Mouse (Mus musculus): ENCODE results near the gene Txlng. TPM values are rescaled to one million over a fixed set of nuclear protein-coding genes. Genes with fewer than 3 reads are reported as not detected.
"Not testable (repeated sequence)": the region's sequence is repeated elsewhere in the genome, so short reads cannot be mapped to it uniquely, and the experiment has no call there.

The Txlng gene
- polyA plus RNA-seq, 1 experiment from 2014 or later, result 14.1 TPM

- H3K27ac ChIP-seq, result no peak overlapping the region
- 47% methylated on average over 5 of the region's 5 CpGs for WGBS
- no peaks in the 10 kb centered on the region for H3K9me3 ChIP-seq
- no peaks in the 10 kb centered on the region for H3K27me3 ChIP-seq
- H3K9ac ChIP-seq, result no peak overlapping the region
- H3K4me1 ChIP-seq (replicated peaks), result peaks cover 6% of the 10 kb centered on the region; the same call in 1 of the 2 replicates
- H3K4me2 ChIP-seq, result peak overlapping the region; percentile 29; the same call in 1 of the 2 replicates
- no peak for ATAC-seq (ENCODE audit: low FRiP score)
- peak overlapping the region; percentile 57 for H3K4me3 ChIP-seq
- H3K36me3 ChIP-seq, result no peaks in the 10 kb centered on the region
These were observed 487 bp upstream of the Txlng start for GRCm38 (mm10) chrX:162829741-162830140.

- Histone ChIP-seq H3K4me1 (replicated peaks) (peaks cover 6% of the 10 kb centered on the region; the same call in 1 of the 2 replicates), H3K9me3 (no peaks in the 10 kb centered on the region), H3K4me2 (peak overlapping the region; percentile 77), H3K36me3 (no peaks in the 10 kb centered on the region), H3K4me3 (peak overlapping the region; percentile 57), H3K9ac (peak overlapping the region; percentile 76), H3K27me3 (no peaks in the 10 kb centered on the region), H3K27ac (no peak overlapping the region)
- 15% methylated on average over 20 of the region's 20 CpGs for WGBS
- ATAC-seq (ENCODE audit: low FRiP score), result peak; percentile 77
These were observed 471 bp downstream of the Txlng start for GRCm38 (mm10) chrX:162828783-162829182.

GRCm38 (mm10) chrX:162828016-162828415 lies 1.2 kb downstream of the Txlng start:
- peak overlapping the region; percentile 76; the same call in 1 of the 2 replicates for H3K9ac ChIP-seq
- H3K4me3 ChIP-seq, result peak overlapping the region; percentile 57
- H3K4me1 ChIP-seq (replicated peaks), result peaks cover 6% of the 10 kb centered on the region; the same call in 1 of the 2 replicates
- H3K27me3 ChIP-seq, result no peaks in the 10 kb centered on the region
- H3K9me3 ChIP-seq, result no peaks in the 10 kb centered on the region
- ATAC-seq (ENCODE audit: low FRiP score), result no peak
- H3K4me2 ChIP-seq, result peak overlapping the region; percentile 77
- no peak overlapping the region for H3K27ac ChIP-seq
- H3K36me3 ChIP-seq, result no peaks in the 10 kb centered on the region
- 44% methylated on average over 6 of the region's 6 CpGs for WGBS

GRCm38 (mm10) chrX:162800371-162800770 lies 28.9 kb downstream of the Txlng start:
- no peak overlapping the region for H3K4me3 ChIP-seq
- no peak overlapping the region for H3K27ac ChIP-seq
- H3K36me3 ChIP-seq, result no peaks in the 10 kb centered on the region
- H3K9me3 ChIP-seq, result no peaks in the 10 kb centered on the region
- ATAC-seq (ENCODE audit: low FRiP score), result no peak
- no peaks in the 10 kb centered on the region for H3K4me1 ChIP-seq (replicated peaks)
- no peak overlapping the region for H3K9ac ChIP-seq
- H3K27me3 ChIP-seq, result no peaks in the 10 kb centered on the region
- H3K4me2 ChIP-seq, result no peak overlapping the region

- H3K9me3 ChIP-seq; H3K4me2 ChIP-seq; H3K9ac ChIP-seq; ATAC-seq (ENCODE audit: low FRiP score); H3K27ac ChIP-seq; H3K36me3 ChIP-seq; H3K4me1 ChIP-seq (replicated peaks); H3K27me3 ChIP-seq; H3K4me3 ChIP-seq: not testable (repeated sequence)
- WGBS, result 84% methylated on average over 5 of the region's 5 CpGs
These were observed 37.9 kb downstream of the Txlng start for GRCm38 (mm10) chrX:162791392-162791791.

GRCm38 (mm10) chrX:162788372-162788771 lies 40.9 kb downstream of the Txlng start:
- Histone ChIP-seq H3K4me2 (no peak overlapping the region), H3K9me3 (no peaks in the 10 kb centered on the region), H3K36me3 (peaks cover 6% of the 10 kb centered on the region), H3K4me1 (replicated peaks) (no peaks in the 10 kb centered on the region), H3K4me3 (no peak overlapping the region), H3K9ac (no peak overlapping the region), H3K27me3 (no peaks in the 10 kb centered on the region), H3K27ac (no peak overlapping the region)
- no peak for ATAC-seq (ENCODE audit: low FRiP score)
- 71% methylated on average over 1 of the region's 1 CpGs for WGBS

GRCm38 (mm10) chrX:162770726-162771125 lies 58.5 kb downstream of the Txlng start:
- Histone ChIP-seq H3K36me3 (peaks cover 16% of the 10 kb centered on the region), H3K27ac (no peak overlapping the region), H3K9ac (no peak overlapping the region), H3K4me2 (no peak overlapping the region), H3K4me1 (replicated peaks) (no peaks in the 10 kb centered on the region), H3K27me3 (no peaks in the 10 kb centered on the region), H3K9me3 (no peaks in the 10 kb centered on the region), H3K4me3 (no peak overlapping the region)
- ATAC-seq (ENCODE audit: low FRiP score), result no peak
- 85% methylated on average over 1 of the region's 1 CpGs for WGBS

- 48% methylated on average over 9 of the region's 9 CpGs for WGBS
- no peaks in the 10 kb centered on the region for H3K27me3 ChIP-seq
- no peak overlapping the region for H3K27ac ChIP-seq
- peak overlapping the region; percentile 58 for H3K4me2 ChIP-seq
- peaks cover 9% of the 10 kb centered on the region for H3K4me1 ChIP-seq (replicated peaks)
- peak overlapping the region; percentile 75; the same call in 1 of the 2 replicates for H3K9ac ChIP-seq
- H3K9me3 ChIP-seq, result no peaks in the 10 kb centered on the region
- peak overlapping the region; percentile 60 for H3K4me3 ChIP-seq
- no peaks in the 10 kb centered on the region for H3K36me3 ChIP-seq
- no peak for ATAC-seq (ENCODE audit: low FRiP score)
These were observed 67.4 kb downstream of the Txlng start for GRCm38 (mm10) chrX:162761716-162762395.

- Histone ChIP-seq H3K27ac (peak overlapping the region; percentile 92), H3K27me3 (no peaks in the 10 kb centered on the region), H3K9ac (peak overlapping the region; percentile 75), H3K4me2 (peak overlapping the region; percentile 58), H3K4me3 (peak overlapping the region; percentile 60), H3K4me1 (replicated peaks) (peaks cover 9% of the 10 kb centered on the region), H3K9me3 (no peaks in the 10 kb centered on the region), H3K36me3 (no peaks in the 10 kb centered on the region)
- peak; percentile 26; the same call in 1 of the 2 replicates for ATAC-seq (ENCODE audit: low FRiP score)
- 8% methylated on average over 46 of the region's 50 CpGs for WGBS
These were observed 68.2 kb downstream of the Txlng start for GRCm38 (mm10) chrX:162760958-162761515.

GRCm38 (mm10) chrX:162760115-162760942 lies 68.9 kb downstream of the Txlng start, which contains the start of gene Rbbp7:
Gene Rbbp7, plus strand, starts transcription at chrX:162760402.
- H3K36me3 ChIP-seq, result no peaks in the 10 kb centered on the region
- peak; percentile 98 for ATAC-seq (ENCODE audit: low FRiP score)
- no peaks in the 10 kb centered on the region for H3K27me3 ChIP-seq
- no peaks in the 10 kb centered on the region for H3K9me3 ChIP-seq
- H3K4me3 ChIP-seq, result peak within 1 kb of the TSS; percentile 60
- H3K27ac ChIP-seq, result peak within 1 kb of the TSS; percentile 92
- peak within 1 kb of the TSS; percentile 58 for H3K4me2 ChIP-seq
- H3K4me1 ChIP-seq (replicated peaks), result peaks cover 9% of the 10 kb centered on the region
- peak within 1 kb of the TSS; percentile 75 for H3K9ac ChIP-seq
- WGBS, result 25% methylated on average over 80 of the region's 100 CpGs

GRCm38 (mm10) chrX:162759251-162760114 lies 69.8 kb downstream of the Txlng start:
- WGBS, result 22% methylated on average over 25 of the region's 32 CpGs
- H3K9ac ChIP-seq, result peak overlapping the region; percentile 66
- H3K4me3 ChIP-seq, result peak overlapping the region; percentile 60
- H3K9me3 ChIP-seq, result no peaks in the 10 kb centered on the region
- H3K36me3 ChIP-seq, result no peaks in the 10 kb centered on the region
- peak overlapping the region; percentile 92 for H3K27ac ChIP-seq
- ATAC-seq (ENCODE audit: low FRiP score), result peak; percentile 67; the same call in 1 of the 2 replicates
- peaks cover 9% of the 10 kb centered on the region for H3K4me1 ChIP-seq (replicated peaks)
- H3K27me3 ChIP-seq, result no peaks in the 10 kb centered on the region
- H3K4me2 ChIP-seq, result peak overlapping the region; percentile 51

Data from hindbrain, embryonic 13.5 days (tissue).